ENCODE assay signal across 8 mouse cellular contexts in the genomic region with DNA sequence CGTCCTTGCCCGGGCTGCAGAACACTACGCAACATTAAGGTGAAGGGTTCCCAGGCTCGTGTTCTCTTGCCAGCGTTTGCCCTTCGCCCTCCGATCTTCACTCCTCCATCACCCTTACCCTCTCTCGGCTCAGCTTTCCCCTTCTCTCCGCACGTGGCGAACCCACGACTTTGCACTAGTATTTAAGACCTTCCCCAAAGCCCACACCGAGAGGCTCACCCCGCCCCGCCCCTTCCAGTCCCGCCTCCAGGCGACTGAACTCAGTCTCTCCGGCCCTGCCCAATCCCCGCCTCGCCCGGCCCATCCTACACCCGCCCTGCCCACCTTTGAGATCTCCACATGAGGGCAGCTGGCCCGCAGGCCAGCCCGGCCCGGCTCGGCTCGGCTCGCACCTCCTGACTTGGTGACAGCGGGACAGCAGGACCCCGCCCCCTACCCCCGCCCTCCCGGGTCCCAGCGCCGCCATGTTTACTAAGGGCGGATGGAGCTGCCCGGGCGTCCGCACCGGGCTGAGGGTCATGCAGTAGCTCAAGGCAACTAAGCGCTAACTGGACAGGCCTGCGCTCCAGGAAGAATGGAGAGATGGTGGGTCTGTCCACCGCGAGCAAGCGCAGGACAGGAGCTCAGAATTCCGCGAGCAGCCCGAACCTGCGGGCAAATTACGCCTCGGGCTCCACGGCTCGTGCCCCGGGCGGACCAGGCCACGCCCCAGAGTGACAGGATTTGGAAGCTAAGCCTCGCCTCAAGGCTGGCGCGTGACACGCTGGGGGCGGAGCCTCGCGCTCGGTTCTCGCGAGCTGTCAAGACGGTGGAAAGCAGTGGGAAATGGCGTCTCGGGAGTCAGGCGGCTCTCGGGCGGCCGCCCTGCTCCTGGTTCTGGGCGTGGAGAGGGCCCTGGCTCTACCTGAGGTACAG. TPM values are rescaled to one million over a fixed set of nuclear protein-coding genes. Genes with fewer than 3 reads are reported as not detected.
DNase-seq lines count a peak whose midpoint lies in the region; ATAC-seq and TF ChIP-seq lines count a peak whose summit lies in the region.

A gene (plus strand): TSS at position 465 of the 915 bp plus-strand sequence.

- no peaks in the 10 kb centered on the region for H3K9me3 ChIP-seq in CH12.LX (replicated peaks; ENCODE audit: low read length)
- H3K9me3 ChIP-seq in forebrain, embryonic 11.5 days (ENCODE audit: control insufficient read depth, low read length): no peaks in the 10 kb centered on the region
- no peaks in the 10 kb centered on the region for H3K9me3 ChIP-seq in heart, embryonic 16.5 days (replicated peaks; ENCODE audit: control insufficient read depth, low read length)
- H3K9me3 ChIP-seq in liver, embryonic 15.5 days (replicated peaks): no peaks in the 10 kb centered on the region
- H3K9me3 ChIP-seq in neural tube, embryonic 12.5 days: no peaks in the 10 kb centered on the region

- TF ChIP-seq POLR2A in CH12.LX (IDR thresholded peaks at IDR 0.05; ENCODE audit: low read depth, low read length): peak; percentile 96

- H3K27me3 ChIP-seq in CH12.LX (replicated peaks): no peaks in the 10 kb centered on the region
- no peaks in the 10 kb centered on the region for H3K27me3 ChIP-seq in forebrain, embryonic 11.5 days (ENCODE audit: control insufficient read depth, insufficient read depth, low read length)
- H3K27me3 ChIP-seq in heart, embryonic 16.5 days (ENCODE audit: control insufficient read depth, insufficient read depth, low read length): no peaks in the 10 kb centered on the region
- H3K27me3 ChIP-seq in liver, embryonic 15.5 days: no peaks in the 10 kb centered on the region
- no peaks in the 10 kb centered on the region for H3K27me3 ChIP-seq in neural tube, embryonic 12.5 days (replicated peaks)

- peaks cover 3% of the 10 kb centered on the region; the same call in 1 of the 2 replicates for H3K79me2 ChIP-seq in CH12.LX (replicated peaks; ENCODE audit: control insufficient read depth, extremely low read depth, insufficient read depth, poor library complexity, severe bottlenecking)

- no peak for TF ChIP-seq CTCF in CH12.LX (conservative IDR thresholded peaks at IDR 0.05 in 1 of 2, IDR thresholded peaks at IDR 0.05 in 1 of 2; ENCODE audit: low read depth in 2 of 2, low read length in 2 of 2)

- peak within 1 kb of the TSS; percentile 76 for H3K27ac ChIP-seq in CH12.LX (ENCODE audit: insufficient read depth, low read depth)
- H3K27ac ChIP-seq in forebrain, embryonic 11.5 days (ENCODE audit: low read depth, low read length): peak within 1 kb of the TSS; percentile 82
- H3K27ac ChIP-seq in heart, embryonic 16.5 days (ENCODE audit: low read length): peak within 1 kb of the TSS; percentile 100
- peak within 1 kb of the TSS; percentile 92 for H3K27ac ChIP-seq in liver, embryonic 15.5 days (replicated peaks)
- H3K27ac ChIP-seq in neural tube, embryonic 12.5 days: peak within 1 kb of the TSS; percentile 82

- peak within 1 kb of the TSS; percentile 78 to 89 (median 89) for H3K4me3 ChIP-seq in CH12.LX (replicated peaks in 1 of 3; ENCODE audit: low read depth in 2 of 3, low read length in 2 of 3, poor library complexity in 1 of 3)
- H3K4me3 ChIP-seq in forebrain, embryonic 11.5 days (ENCODE audit: low read depth, low read length): peak within 1 kb of the TSS; percentile 71
- H3K4me3 ChIP-seq in heart, embryonic 16.5 days (ENCODE audit: low read length): peak within 1 kb of the TSS; percentile 87
- peak within 1 kb of the TSS; percentile 79 for H3K4me3 ChIP-seq in liver, embryonic 15.5 days (replicated peaks)
- H3K4me3 ChIP-seq in neural tube, embryonic 12.5 days: peak within 1 kb of the TSS; percentile 67

- no peak for TF ChIP-seq EP300 in CH12.LX (IDR thresholded peaks at IDR 0.05; ENCODE audit: low read length)

- under 1% methylated on average over 73 of the region's 73 CpGs for WGBS in forebrain, embryonic 11.5 days
- WGBS in heart, embryonic 16.5 days: under 1% methylated on average over 73 of the region's 73 CpGs
- WGBS in liver, embryonic 15.5 days (ENCODE audit: insufficient replicate concordance): under 1% methylated on average over 73 of the region's 73 CpGs
- under 1% methylated on average over 73 of the region's 73 CpGs for WGBS in neural tube, embryonic 12.5 days

- H3K4me1 ChIP-seq in CH12.LX (ENCODE audit: control insufficient read depth in 1 of 2, insufficient read depth in 2 of 2): peaks cover 0 to 27% of the 10 kb centered on the region in 2 experiments; a peak in 2 of 4 replicates
- H3K4me1 ChIP-seq in forebrain, embryonic 11.5 days (replicated peaks; ENCODE audit: control insufficient read depth, insufficient read depth, low read length): no peaks in the 10 kb centered on the region
- H3K4me1 ChIP-seq in heart, embryonic 16.5 days (ENCODE audit: control insufficient read depth, insufficient read depth, low read length): peaks cover 9% of the 10 kb centered on the region
- H3K4me1 ChIP-seq in liver, embryonic 15.5 days (replicated peaks): peaks cover 26% of the 10 kb centered on the region
- peaks cover 4% of the 10 kb centered on the region for H3K4me1 ChIP-seq in neural tube, embryonic 12.5 days

- dilution Hi-C loops in CH12.LX (cut with MboI; ENCODE audit: extremely low pct_ligation_motif_present, extremely low pct_unique_long_range_greater_than_20kb, low sequenced_read_pairs): no loop called here

- ATAC-seq in forebrain, embryonic 11.5 days (replicated peaks; ENCODE audit: low FRiP score): peak; percentile 97
- peak; percentile 97 for ATAC-seq in heart, embryonic 16.5 days (replicated peaks; ENCODE audit: extremely low read depth, insufficient read depth, low FRiP score)
- ATAC-seq in liver, embryonic 15.5 days (ENCODE audit: insufficient read depth): peak; percentile 95
- ATAC-seq in neural tube, embryonic 12.5 days (ENCODE audit: low FRiP score, low read depth): peak; percentile 96

- H3K9ac ChIP-seq in CH12.LX (ENCODE audit: insufficient read depth, low read depth): peak within 1 kb of the TSS; percentile 83
- peak within 1 kb of the TSS; percentile 73 for H3K9ac ChIP-seq in forebrain, embryonic 11.5 days (ENCODE audit: low read length)
- peak within 1 kb of the TSS; percentile 95 for H3K9ac ChIP-seq in heart, embryonic 16.5 days (ENCODE audit: low read length)
- peak within 1 kb of the TSS; percentile 79 for H3K9ac ChIP-seq in liver, embryonic 15.5 days
- peak within 1 kb of the TSS; percentile 80 for H3K9ac ChIP-seq in neural tube, embryonic 12.5 days

- TF ChIP-seq RAD21 in CH12.LX (IDR thresholded peaks at IDR 0.05; ENCODE audit: low read depth, low read length): no peak

- peak within 1 kb of the TSS; percentile 86 for H3K4me2 ChIP-seq in CH12.LX (ENCODE audit: insufficient read depth, low read depth, poor library complexity, severe bottlenecking)
- H3K4me2 ChIP-seq in forebrain, embryonic 11.5 days (ENCODE audit: low read depth, low read length, severe bottlenecking): peak within 1 kb of the TSS; percentile 87
- peak within 1 kb of the TSS; percentile 90 for H3K4me2 ChIP-seq in heart, embryonic 16.5 days (ENCODE audit: low read depth, low read length)
- H3K4me2 ChIP-seq in liver, embryonic 15.5 days: peak within 1 kb of the TSS; percentile 92
- H3K4me2 ChIP-seq in neural tube, embryonic 12.5 days (replicated peaks): peak within 1 kb of the TSS; percentile 73

- peaks cover 17 to 33% of the 10 kb centered on the region in 2 experiments for H3K36me3 ChIP-seq in CH12.LX (replicated peaks in 1 of 2; ENCODE audit: control insufficient read depth in 1 of 2, insufficient read depth in 1 of 2, low read length in 1 of 2)
- no peaks in the 10 kb centered on the region for H3K36me3 ChIP-seq in forebrain, embryonic 11.5 days (ENCODE audit: control insufficient read depth, insufficient read depth, low read length)
- 0 out of 2 replicates have a peak, but pooled peaks cover 3% of the 10 kb centered on the region for H3K36me3 ChIP-seq in heart, embryonic 16.5 days (ENCODE audit: control insufficient read depth, insufficient read depth)
- 0 out of 2 replicates have a peak, but pooled peaks cover 5% of the 10 kb centered on the region for H3K36me3 ChIP-seq in liver, embryonic 15.5 days (replicated peaks)
- peaks cover 13% of the 10 kb centered on the region; the same call in 1 of the 2 replicates for H3K36me3 ChIP-seq in neural tube, embryonic 12.5 days

- peak; percentile 97 for DNase-seq in CH12.LX (ENCODE audit: extremely low read depth)
- DNase-seq in c-Kit-positive CD71-positive TER-119-negative erythroid progenitor cells, embryonic 14.5 days (ENCODE audit: low read depth): peak; percentile 95
- peak; percentile 99 for DNase-seq in forebrain, embryonic 11.5 days (ENCODE audit: low spot score)
- DNase-seq in kidney, postnatal 36 days: peak; percentile 99 to 100
- peak; percentile 96 for DNase-seq in telencephalon, adult 2 months (ENCODE audit: low read depth, low spot score)

- in situ Hi-C loops in CH12.LX (cut with MboI; ENCODE audit: low pct_ligation_motif_present, low pct_unique_long_range_greater_than_20kb, low sequenced_read_pairs): no loop called here

TF ChIP-seq in CH12.LX, 34 proteins besides CTCF, POLR2A, EP300 and RAD21 (continues in another document):
- TF ChIP-seq ELF1 (IDR thresholded peaks at IDR 0.05; ENCODE audit: low read depth, low read length) (peak; percentile 91), RCOR1 (conservative IDR thresholded peaks at IDR 0.05; ENCODE audit: low read depth, low read length) (no peak), KAT2A (IDR thresholded peaks at IDR 0.05; ENCODE audit: insufficient replicate concordance, low read length) (peak; percentile 57; the same call in 1 of the 2 replicates), TCF12 (IDR thresholded peaks at IDR 0.05; ENCODE audit: low read depth, low read length) (peak; percentile 92), ZKSCAN1 (IDR thresholded peaks at IDR 0.05; ENCODE audit: borderline replicate concordance, low read depth, low read length) (no peak), NRF1 (IDR thresholded peaks at IDR 0.05; ENCODE audit: low read depth, low read length) (peak; percentile 60), MAFK (IDR thresholded peaks at IDR 0.05; ENCODE audit: insufficient replicate concordance, low read length) (no peak), JUN (IDR thresholded peaks at IDR 0.05; ENCODE audit: insufficient read depth, low read depth, low read length) (no peak), SIN3A (IDR thresholded peaks at IDR 0.05; ENCODE audit: low read length) (peak; percentile 83), ZNF384 (IDR thresholded peaks at IDR 0.05; ENCODE audit: low read depth, low read length) (no peak), HCFC1 (IDR thresholded peaks at IDR 0.05; ENCODE audit: low read depth, low read length) (peak; percentile 86)

RNA-seq across cellular contexts. Expression of the gene that starts here (rescaled TPM):
- total RNA-seq in CH12.LX (2012; rRNA removed) (48.8 and 58.0 TPM in 2 replicates), CH12.LX (2014; rRNA removed) (88.7 TPM in 2 replicates)
- polyA plus RNA-seq in CH12.LX (2012; ENCODE audit: insufficient read length, low read depth): 52.7 and 60.1 TPM in 2 replicates
- polyA plus RNA-seq in forebrain, embryonic 11.5 days (2014; fragmentation: Nextera tagmentation; extraction: Ambion mirVana): 81.8 and 86.4 TPM in 2 replicates
- polyA plus RNA-seq in heart, embryonic 16.5 days (2015; fragmentation: Nextera tagmentation; extraction: Ambion mirVana): 117 and 121 TPM in 2 replicates
- polyA plus RNA-seq in liver, embryonic 15.5 days (2015; fragmentation: Nextera tagmentation; extraction: Ambion mirVana): 55.8 and 58.8 TPM in 2 replicates
- polyA plus RNA-seq in neural tube, embryonic 12.5 days (2016; fragmentation: Nextera tagmentation; extraction: Ambion mirVana): 119 and 125 TPM in 2 replicates

Comparison
In these comparisons a context has a peak if more than half of its experiments do, and no peak if none do; other contexts are left out.
1. Peak in every context shown above with its lines: DNase-seq, ATAC-seq, H3K4me3 ChIP-seq and H3K27ac ChIP-seq.